Mouse (Mus musculus) heart, postnatal 0 days (tissue): ENCODE measurements at regions not wholly inside any gene's neighbourhood (a gene's known extent, or its start where the extent isn't known, plus 50 kb on each side); places are given as distances from the start of the nearest gene placed in this dataset.

Source experiments
- ATAC-seq: fragments of 200-750 bp; cut with Nextera tagmentation; 2 replicates; pipeline ENCODE4 v1.8.0; 2017; ENCODE audit warnings: low read depth, moderate number of reproducible peaks, moderate library complexity; ENCODE audit not compliant: insufficient read depth
- DNase-seq: peaks from one replicate; pipeline ENCODE4 v3.0.0-alpha.2; 2016; ENCODE audit warnings: low spot score
- H3K27ac ChIP-seq: fragments of 300-500 bp; sonication (generic); 2 replicates; pipeline ENCODE4 v1.5.1; 2014; ENCODE audit warnings: low read depth, mild to moderate bottlenecking
- H3K27me3 ChIP-seq: fragments of 300-500 bp; sonication (generic); 2 replicates; pipeline ENCODE4 v1.6.1; 2014; ENCODE audit warnings: low read length, mixed read lengths; ENCODE audit not compliant: control insufficient read depth, insufficient read depth
- H3K36me3 ChIP-seq: fragments of 300-500 bp; sonication (generic); replicated peaks from 2 replicates; pipeline ENCODE4 v1.6.1; 2014; ENCODE audit warnings: low read length, mixed read lengths; ENCODE audit not compliant: control insufficient read depth, insufficient read depth
- H3K4me1 ChIP-seq: fragments of 300-500 bp; sonication (generic); 2 replicates; pipeline ENCODE4 v1.6.1; 2014; ENCODE audit warnings: antibody characterized with exemption; ENCODE audit not compliant: control insufficient read depth, insufficient read depth
- H3K4me2 ChIP-seq: fragments of 300-500 bp; sonication (generic); 2 replicates; pipeline ENCODE4 v1.6.1; 2014; ENCODE audit warnings: low read depth, mild to moderate bottlenecking, low read length, moderate library complexity
- H3K4me3 ChIP-seq: fragments of 300-500 bp; sonication (generic); 2 replicates; pipeline ENCODE4 v1.5.1; 2014; ENCODE audit warnings: low read depth, low read length
- H3K9ac ChIP-seq: fragments of 300-500 bp; sonication (generic); replicated peaks from 2 replicates; pipeline ENCODE4 v1.6.1; 2014; ENCODE audit warnings: low read depth, low read length, mixed read lengths
- H3K9me3 ChIP-seq: fragments of 300-500 bp; sonication (generic); replicated peaks from 2 replicates; pipeline ENCODE4 v1.6.1; 2016; ENCODE audit warnings: low read length; ENCODE audit not compliant: control insufficient read depth
- CTCF ChIP-seq: IDR thresholded peaks from 2 replicates; pipeline ENCODE4 v1.5.1; 2016; ENCODE audit warnings: antibody characterized with exemption, control low read depth, low read depth
- EP300 ChIP-seq: IDR thresholded peaks from 2 replicates; pipeline ENCODE4 v1.6.1; 2016; ENCODE audit warnings: antibody characterized with exemption, low read depth
- WGBS: fragments of 180-500 bp; shearing (Covaris S2); extraction: QIAGEN DNeasy Blood & Tissue Kit; methylation state at CpG from one replicate; pipeline ENCODE4 v1.1.7; 2014; 5-methylcytosine and 5-hydroxymethylcytosine counted together

DNA sequence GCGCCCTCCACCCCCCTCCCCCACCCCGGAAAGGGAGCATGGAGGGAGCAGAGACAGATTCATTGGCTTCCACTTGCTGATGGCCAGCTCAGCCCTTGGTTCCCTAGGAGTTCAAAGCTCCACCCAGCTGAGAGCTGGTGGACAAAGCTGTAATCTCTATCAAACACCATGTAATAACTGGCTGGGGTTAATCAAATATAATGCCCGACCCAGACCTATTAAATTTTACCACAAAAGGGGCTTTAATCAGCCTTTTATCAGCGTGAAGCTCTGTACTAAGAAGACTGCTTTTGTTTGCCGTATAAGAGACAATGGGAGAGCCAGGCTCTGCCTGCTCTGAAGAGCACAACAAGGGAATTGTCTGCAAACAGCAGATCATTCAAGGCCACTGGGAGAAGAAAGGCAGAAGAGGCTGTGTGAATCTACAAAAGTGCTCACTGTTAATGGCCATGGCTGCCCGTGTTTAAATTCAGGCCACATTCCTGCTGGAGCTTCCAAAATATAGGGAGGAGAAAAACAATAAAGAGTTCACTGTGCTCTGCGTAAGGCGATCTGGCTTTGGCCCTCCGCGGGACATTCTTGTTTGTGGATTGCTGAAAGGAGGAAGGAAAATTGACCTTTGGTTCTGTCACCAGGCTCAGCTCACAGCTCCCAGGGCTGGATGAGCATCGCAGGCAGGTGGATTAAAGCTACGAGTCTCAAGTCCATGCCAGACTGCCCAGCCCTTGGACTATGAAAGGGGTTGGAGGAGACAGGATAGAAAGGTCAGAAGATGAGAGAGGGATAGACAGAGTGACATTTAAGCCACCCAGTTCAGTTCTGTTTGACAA lies 114.4 kb upstream of the Foxn2 start:
- H3K36me3 ChIP-seq, result no peaks in the 10 kb centered on the region
- DNase-seq, result no peak
- no peak for ATAC-seq
- no peak overlapping the region for H3K4me3 ChIP-seq
- peaks cover 10% of the 10 kb centered on the region for H3K9me3 ChIP-seq
- TF ChIP-seq CTCF (no peak), EP300 (no peak)
- 34% methylated on average over 12 of the region's 12 CpGs for WGBS
- no peak overlapping the region for H3K4me2 ChIP-seq
- H3K27ac ChIP-seq, result no peak overlapping the region
- peaks cover 11% of the 10 kb centered on the region for H3K4me1 ChIP-seq
- H3K27me3 ChIP-seq, result no peaks in the 10 kb centered on the region
- no peak overlapping the region for H3K9ac ChIP-seq

- no peak overlapping the region for H3K4me2 ChIP-seq
- H3K36me3 ChIP-seq, result no peaks in the 10 kb centered on the region
- no peak for DNase-seq
- TF ChIP-seq CTCF (no peak), EP300 (no peak)
- H3K9ac ChIP-seq, result no peak overlapping the region
- no peaks in the 10 kb centered on the region for H3K27me3 ChIP-seq
- H3K4me3 ChIP-seq, result no peak overlapping the region
- WGBS, result 82% methylated on average over 4 of the region's 4 CpGs
- no peak overlapping the region for H3K27ac ChIP-seq
- H3K9me3 ChIP-seq, result peaks cover 10% of the 10 kb centered on the region
- H3K4me1 ChIP-seq, result peaks cover 11% of the 10 kb centered on the region
- ATAC-seq, result no peak
Measured at GRCm38 (mm10) chr17:88326740-88327123, 113.8 kb upstream of the Foxn2 start.

GRCm38 (mm10) chr17:88327791-88328190 lies 112.7 kb upstream of the Foxn2 start:
- DNase-seq (no peak), ATAC-seq (no peak)
- Histone ChIP-seq H3K4me1 (peaks cover 11% of the 10 kb centered on the region), H3K9me3 (peaks cover 10% of the 10 kb centered on the region), H3K27me3 (no peaks in the 10 kb centered on the region), H3K9ac (no peak overlapping the region), H3K36me3 (no peaks in the 10 kb centered on the region), H3K4me2 (no peak overlapping the region), H3K4me3 (no peak overlapping the region), H3K27ac (no peak overlapping the region)
- TF ChIP-seq CTCF (no peak), EP300 (no peak)
- 80% methylated on average over 8 of the region's 8 CpGs for WGBS

DNA sequence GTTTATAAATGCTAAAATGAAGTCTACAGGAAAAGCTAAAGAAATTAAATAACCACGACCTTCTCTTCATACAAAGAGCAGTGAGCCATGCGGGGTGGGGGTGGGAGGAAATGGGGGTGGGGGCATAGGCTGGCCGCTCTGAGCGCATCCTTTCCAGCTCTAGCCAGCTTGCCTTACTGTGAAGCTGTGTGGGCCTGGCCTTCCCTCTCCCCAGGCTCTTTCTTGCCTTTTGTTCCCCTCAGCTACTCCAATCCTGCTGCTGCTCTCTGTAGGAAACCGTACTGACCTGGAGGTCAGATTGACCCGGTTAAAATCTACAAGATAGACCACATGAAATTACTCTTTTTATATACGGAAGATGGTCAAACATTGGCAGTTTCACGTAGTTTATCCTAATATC lies 111.7 kb upstream of the Foxn2 start:
- H3K4me2 ChIP-seq, result no peak overlapping the region

DNA sequence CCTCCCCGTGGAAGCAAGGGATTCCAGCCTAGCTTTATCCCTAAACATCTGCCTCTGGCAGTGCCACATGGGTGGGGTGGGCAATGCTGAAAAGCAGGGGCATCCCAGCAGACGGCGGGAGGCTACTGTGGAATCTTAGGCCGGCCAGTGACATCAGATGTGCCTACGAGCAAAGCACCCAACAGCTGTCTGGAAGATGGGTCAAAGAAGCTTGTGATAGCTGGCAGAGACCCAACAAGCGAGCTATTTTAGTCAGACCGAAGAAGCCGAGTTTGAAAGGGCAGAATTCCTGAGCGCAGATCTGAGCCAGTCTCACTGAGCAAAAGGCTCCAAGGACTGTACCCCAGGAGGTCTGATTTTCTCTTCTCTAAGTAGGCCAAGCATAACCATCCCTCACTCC lies 110.8 kb upstream of the Foxn2 start:
- ATAC-seq, result peak; percentile 52
- H3K9me3 ChIP-seq, result peaks cover 10% of the 10 kb centered on the region
- no peak overlapping the region for H3K9ac ChIP-seq
- no peaks in the 10 kb centered on the region for H3K27me3 ChIP-seq
- H3K4me2 ChIP-seq, result peak overlapping the region; percentile 34; the same call in 1 of the 2 replicates
- DNase-seq, result peak; percentile 21
- 30% methylated on average over 9 of the region's 9 CpGs for WGBS
- H3K4me1 ChIP-seq, result peaks cover 11% of the 10 kb centered on the region
- no peak overlapping the region for H3K4me3 ChIP-seq
- no peak overlapping the region for H3K27ac ChIP-seq
- TF ChIP-seq CTCF, result no peak
- no peak for TF ChIP-seq EP300
- H3K36me3 ChIP-seq, result no peaks in the 10 kb centered on the region

More for the DNA sequence above, 111.7 kb upstream of the Foxn2 start:
- Histone ChIP-seq H3K27me3 (no peaks in the 10 kb centered on the region), H3K9me3 (peaks cover 10% of the 10 kb centered on the region), H3K27ac (no peak overlapping the region), H3K4me3 (no peak overlapping the region), H3K9ac (no peak overlapping the region), H3K4me1 (peaks cover 11% of the 10 kb centered on the region), H3K36me3 (no peaks in the 10 kb centered on the region)
- ATAC-seq (no peak), DNase-seq (no peak)
- 42% methylated on average over 8 of the region's 8 CpGs for WGBS
- TF ChIP-seq CTCF, result no peak

GRCm38 (mm10) chr17:88330129-88330528 lies 110.4 kb upstream of the Foxn2 start:
- DNase-seq, result no peak
- H3K4me2 ChIP-seq, result no peak overlapping the region
- no peak overlapping the region for H3K27ac ChIP-seq

More at GRCm38 (mm10) chr17:88330129-88330528, 110.4 kb upstream of the Foxn2 start:
- H3K4me3 ChIP-seq, result no peak overlapping the region
- TF ChIP-seq EP300 (no peak), CTCF (peak; percentile 28; the same call in 1 of the 2 replicates)
- peaks cover 11% of the 10 kb centered on the region for H3K4me1 ChIP-seq
- no peaks in the 10 kb centered on the region for H3K27me3 ChIP-seq
- WGBS, result 82% methylated on average over 2 of the region's 2 CpGs
- peaks cover 10% of the 10 kb centered on the region for H3K9me3 ChIP-seq
- no peaks in the 10 kb centered on the region for H3K36me3 ChIP-seq
- no peak for ATAC-seq
- H3K9ac ChIP-seq, result no peak overlapping the region
